Mouse (Mus musculus): ENCODE data around the gene Efhd1.

GRCm38 (mm10) chr1:87259316-87259715 is 4.8 kb upstream of the Efhd1 start:
- TF ChIP-seq POLR2A (IDR thresholded peaks at IDR 0.05; ENCODE audit: low read depth, low read length) (no peak), CTCF (conservative IDR thresholded peaks at IDR 0.05; ENCODE audit: insufficient read depth, insufficient read length, low read depth, low read length) (no peak)

Data from kidney, adult 2 months (tissue).